25 mouse cellular contexts compared by ENCODE assay signal in the genomic region with DNA sequence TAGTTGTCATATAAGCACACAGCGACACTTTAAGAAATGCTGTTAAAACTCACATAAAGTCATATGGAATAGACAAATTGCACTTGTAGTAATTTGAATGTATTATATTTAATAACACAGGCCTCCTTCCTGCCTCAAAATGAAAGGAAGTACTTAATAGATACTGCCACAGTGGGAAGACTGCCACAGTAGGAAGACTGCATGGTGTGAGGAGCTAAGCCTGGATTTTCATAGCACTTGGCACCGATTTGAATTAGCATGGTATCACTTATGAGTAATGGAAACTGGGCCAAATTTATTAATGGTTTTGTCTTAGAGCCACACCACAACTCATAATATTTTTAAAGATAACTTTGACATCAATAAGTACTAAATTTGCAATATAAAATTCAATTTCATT. TPM values are rescaled to one million over a fixed set of nuclear protein-coding genes. Genes with fewer than 3 reads are reported as not detected.
"Had no signal": no experiment of that assay in that cellular context is flagged by ENCODE, and none has a peak within 500 bp of the region (broad histone marks: within the 10 kb centered on the region; RNA-seq: fewer than 3 reads in every experiment).

No protein-coding gene starts in this region.

- H3K27me3 ChIP-seq: limb, embryonic 13.5 days; liver, embryonic 12.5 days; liver, embryonic 15.5 days; lung, embryonic 15.5 days; megakaryocyte, embryonic 14.5 days; midbrain, embryonic 13.5 days; neural tube, embryonic 12.5 days; neural tube, embryonic 15.5 days had no signal

- H3K9ac ChIP-seq: limb, embryonic 13.5 days; liver, embryonic 12.5 days; liver, embryonic 15.5 days; lung, embryonic 15.5 days; midbrain, embryonic 13.5 days; neural tube, embryonic 12.5 days; neural tube, embryonic 15.5 days had no signal

- H3K4me3 ChIP-seq: layer of hippocampus, adult 2 months; limb, embryonic 10.5 days; limb, embryonic 13.5 days; liver, embryonic 12.5 days; liver, embryonic 15.5 days; lung, embryonic 15.5 days; megakaryocyte, embryonic 14.5 days; midbrain, embryonic 10.5 days; midbrain, embryonic 13.5 days; neural tube, embryonic 12.5 days; neural tube, embryonic 15.5 days had no signal

- H3K27ac ChIP-seq: kidney, postnatal 0 days; layer of hippocampus, adult 2 months; limb, embryonic 10.5 days; limb, embryonic 13.5 days; liver, embryonic 12.5 days; liver, embryonic 15.5 days; lung, embryonic 15.5 days; midbrain, embryonic 10.5 days; midbrain, embryonic 13.5 days; neural tube, embryonic 12.5 days; neural tube, embryonic 15.5 days; stomach, postnatal 0 days had no signal

- H3K9me3 ChIP-seq: limb, embryonic 10.5 days; limb, embryonic 13.5 days; liver, embryonic 12.5 days; liver, embryonic 15.5 days; lung, embryonic 15.5 days; megakaryocyte, embryonic 14.5 days; midbrain, embryonic 10.5 days; midbrain, embryonic 13.5 days; neural tube, embryonic 12.5 days; neural tube, embryonic 15.5 days had no signal

- H3K4me1 ChIP-seq: limb, embryonic 10.5 days; limb, embryonic 13.5 days; liver, embryonic 12.5 days; liver, embryonic 15.5 days; lung, embryonic 15.5 days; megakaryocyte, embryonic 14.5 days; midbrain, embryonic 10.5 days; midbrain, embryonic 13.5 days; neural tube, embryonic 12.5 days; neural tube, embryonic 15.5 days had no signal

- H3K4me2 ChIP-seq: limb, embryonic 13.5 days; liver, embryonic 12.5 days; liver, embryonic 15.5 days; lung, embryonic 15.5 days; midbrain, embryonic 13.5 days; neural tube, embryonic 12.5 days; neural tube, embryonic 15.5 days had no signal

- DNase-seq: kidney, postnatal 25 days; layer of hippocampus, adult 9-11 months; liver; lung, adult 18-20 months; lung, postnatal 10 days; lung, postnatal 36 days; right cerebral cortex, adult 18-20 months; right cerebral cortex, postnatal 14 days; right cerebral cortex, postnatal 4 days; thymus, postnatal 25 days had no signal

- H3K36me3 ChIP-seq: limb, embryonic 10.5 days; limb, embryonic 13.5 days; liver, embryonic 12.5 days; liver, embryonic 15.5 days; lung, embryonic 15.5 days; midbrain, embryonic 10.5 days; midbrain, embryonic 13.5 days; neural tube, embryonic 12.5 days; neural tube, embryonic 15.5 days had no signal

- ATAC-seq: liver, embryonic 12.5 days; midbrain, embryonic 13.5 days had no signal

RNA-seq across cellular contexts. Expression of a gene that starts 53.0 kb away (rescaled TPM):
- polyA plus RNA-seq: large intestine, adult 2 months; limb, embryonic 10.5 days; liver, embryonic 12.5 days; liver, embryonic 15.5 days; neural tube, embryonic 12.5 days; thymus, postnatal 0 days had no signal
